Mouse (Mus musculus) E14TG2a.4 (cell line): ENCODE data around the gene Rab8a.

Experiments used
- CTCF ChIP-seq: conservative IDR thresholded peaks from 2 replicates; pipeline ENCODE4 v1.5.1; 2014; ENCODE audit warnings: low read length
- NANOG ChIP-seq: IDR thresholded peaks from 2 replicates; pipeline ENCODE4 v1.6.1; 2014; ENCODE audit warnings: borderline replicate concordance, low read length, mixed read lengths

DNA sequence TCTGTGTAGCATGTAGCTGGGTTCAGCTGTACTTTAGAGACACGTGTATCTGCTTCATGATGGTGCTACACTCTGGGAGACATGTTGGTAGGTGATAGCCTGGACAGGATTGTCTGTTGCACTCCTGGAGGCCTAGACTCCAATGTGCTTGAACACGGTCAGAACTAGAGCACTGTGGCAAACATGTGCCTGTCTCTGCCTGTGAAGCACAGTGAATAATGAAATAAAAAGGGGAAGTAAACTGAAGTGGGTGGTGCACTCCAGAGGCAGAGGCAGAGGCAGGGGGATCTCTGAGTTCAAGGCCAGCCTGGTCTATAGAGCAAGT is 29.2 kb downstream of the Rab8a start:
- TF ChIP-seq CTCF, result no peak
- no peak for TF ChIP-seq NANOG
